Mouse (Mus musculus): ENCODE results near the gene Gpbp1.

The Gpbp1 gene

DNA sequence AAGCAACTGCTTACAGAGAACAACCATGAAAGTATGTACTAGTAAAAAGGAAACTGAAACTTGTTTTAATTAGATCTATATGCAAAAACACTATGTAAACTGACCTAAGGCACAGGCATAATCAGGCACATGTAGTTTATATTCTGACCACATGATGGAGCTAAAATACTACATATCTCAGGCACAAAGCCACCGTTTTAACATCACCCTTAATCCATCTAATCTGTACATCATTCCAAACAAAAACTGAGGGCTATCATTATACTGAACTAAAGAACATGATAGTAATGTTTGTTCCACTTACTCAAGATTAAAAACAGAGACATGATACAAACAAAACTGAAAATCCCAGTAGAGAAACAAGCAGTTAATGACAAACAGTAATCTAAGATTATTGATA is 28.5 kb downstream of the Gpbp1 start:
- DNase-seq = peak in 1 of 2 experiments; percentile 18

DNA sequence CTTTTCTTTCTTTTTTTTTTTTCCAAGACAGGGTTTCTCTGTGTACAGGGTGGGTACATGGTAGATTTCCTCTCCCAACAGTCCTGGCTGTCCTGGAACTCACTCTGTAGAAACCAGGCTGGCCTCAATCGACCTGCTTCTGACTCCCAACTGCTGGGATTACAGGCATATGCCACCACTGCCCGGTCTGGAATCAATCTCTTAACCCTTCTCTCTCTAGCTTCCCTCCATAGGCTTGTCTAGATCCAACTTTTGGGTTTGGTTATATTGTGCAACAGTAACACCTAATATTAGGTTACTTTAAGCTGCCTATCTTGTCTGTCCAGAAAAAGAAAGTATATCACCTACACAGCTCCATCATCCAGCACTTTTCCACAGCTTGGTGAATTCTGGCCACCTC is 33.1 kb downstream of the Gpbp1 start:
- DNase-seq = no peak

DNA sequence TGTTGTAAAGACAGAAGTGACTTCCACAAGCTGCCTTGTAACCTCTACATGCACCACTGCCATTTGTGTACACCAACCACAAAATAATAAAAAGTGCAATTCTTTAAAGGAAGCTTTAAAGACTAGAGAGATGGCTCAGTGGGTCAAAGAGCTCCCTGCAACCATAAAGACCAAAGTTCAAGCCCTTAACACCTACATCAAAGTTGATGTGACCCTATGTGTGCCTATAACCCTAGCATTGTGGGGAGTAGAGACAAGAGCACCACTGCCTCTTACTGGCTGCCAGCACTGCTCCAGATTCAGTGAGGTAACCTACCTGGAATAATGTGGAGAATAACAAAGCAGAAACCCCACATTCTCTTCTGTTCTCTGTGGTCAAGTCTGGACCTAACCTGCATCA is 45.6 kb downstream of the Gpbp1 start:
- no peak for DNase-seq

DNA sequence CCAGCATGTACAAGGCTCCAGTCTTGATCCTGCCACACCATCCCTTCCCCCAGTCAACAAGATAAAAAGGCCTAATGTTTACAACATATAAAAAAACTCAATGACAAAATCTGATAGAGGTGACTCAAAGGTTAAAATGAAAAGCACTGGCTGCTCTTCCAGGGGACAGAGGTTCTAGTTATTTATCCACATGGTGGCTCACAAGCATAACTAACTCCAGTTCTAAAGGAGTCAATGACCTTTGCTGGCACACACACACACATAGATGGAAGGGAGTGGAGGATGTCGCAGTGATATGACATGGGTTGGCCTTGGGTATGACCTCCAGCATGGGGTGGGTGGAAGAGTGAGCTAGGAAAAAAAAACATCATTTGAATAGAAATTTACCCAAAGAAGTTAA is 58.7 kb downstream of the Gpbp1 start:
- peak; percentile 17 to 25 for DNase-seq

DNA sequence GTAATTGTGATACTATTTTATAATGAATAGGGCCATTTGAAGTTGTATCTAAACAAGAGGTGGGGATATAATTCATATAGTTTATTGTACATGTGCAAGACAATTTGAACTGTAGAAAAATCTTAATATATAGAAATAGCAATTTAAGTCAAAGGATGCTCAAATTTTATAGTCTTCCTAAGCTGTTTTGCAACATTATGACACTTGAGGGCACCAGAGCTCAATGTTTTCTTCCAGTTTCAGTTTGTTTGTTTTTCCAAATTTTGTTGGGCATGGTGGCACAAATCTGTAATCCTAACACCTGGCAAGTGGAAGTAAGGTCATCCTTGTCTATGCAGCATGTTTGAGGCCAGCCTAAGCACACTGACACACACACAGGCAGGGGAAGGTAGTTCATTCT is 68.6 kb downstream of the Gpbp1 start:
- DNase-seq = no peak

DNA sequence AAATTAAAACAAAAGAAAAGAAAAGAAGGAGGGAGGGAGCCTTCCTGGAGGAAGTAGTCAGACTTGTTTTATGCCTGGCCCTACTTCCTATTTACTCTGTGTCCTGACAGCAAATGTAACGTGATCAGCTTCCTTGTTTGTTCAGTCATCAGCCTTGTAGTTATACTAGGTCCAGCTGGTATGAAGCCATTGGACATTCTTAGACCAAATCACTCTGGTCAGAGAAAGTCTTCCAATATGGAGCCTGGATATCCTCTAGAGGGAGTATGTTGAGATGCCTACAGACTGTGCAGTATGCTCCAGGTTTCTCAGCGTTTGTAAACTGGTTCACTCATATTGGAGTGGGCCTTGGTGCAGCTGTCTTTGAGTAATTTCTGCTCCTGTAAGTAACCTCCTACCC is 71.8 kb downstream of the Gpbp1 start:
- DNase-seq = no peak

DNA sequence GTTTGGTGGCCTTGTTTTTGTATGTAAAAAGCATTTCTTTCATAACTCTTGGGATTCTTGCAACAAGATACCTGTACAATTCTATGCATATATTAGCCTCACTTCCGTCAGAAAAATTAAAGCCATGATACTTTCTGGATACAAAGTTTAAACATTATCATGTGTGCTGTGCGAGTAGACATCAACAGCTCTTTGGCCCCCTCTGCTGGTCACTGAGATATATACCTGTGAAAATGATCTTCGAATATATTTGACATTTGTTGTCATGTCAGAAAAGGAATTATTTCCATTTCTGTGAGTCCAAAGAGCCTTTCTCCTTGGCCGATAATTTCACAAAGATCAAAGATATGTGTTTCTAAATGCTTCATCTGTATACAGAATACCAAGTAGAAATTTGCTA is 76.8 kb downstream of the Gpbp1 start:
- DNase-seq = peak; percentile 23 to 58

DNA sequence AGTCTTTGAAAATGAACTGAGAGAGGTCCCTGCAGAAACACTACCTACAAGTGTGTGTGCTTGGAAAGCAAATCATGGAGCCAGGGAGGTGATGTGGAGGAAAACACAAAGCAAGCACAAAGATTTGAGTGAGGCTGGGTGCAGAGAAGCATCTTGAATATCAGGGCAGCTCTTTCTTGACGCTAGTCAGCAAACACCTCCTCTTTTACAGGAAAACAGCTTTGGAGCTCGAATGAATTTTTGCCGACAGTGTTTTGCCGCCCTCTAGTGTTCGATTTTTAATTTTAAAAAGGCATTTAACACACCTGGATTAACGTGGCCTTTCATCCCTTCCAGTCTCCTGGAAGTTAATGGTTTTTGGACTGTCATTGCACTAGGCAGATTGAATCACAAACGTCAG is 79.1 kb downstream of the Gpbp1 start:
- DNase-seq = peak; percentile 15 to 18

DNA sequence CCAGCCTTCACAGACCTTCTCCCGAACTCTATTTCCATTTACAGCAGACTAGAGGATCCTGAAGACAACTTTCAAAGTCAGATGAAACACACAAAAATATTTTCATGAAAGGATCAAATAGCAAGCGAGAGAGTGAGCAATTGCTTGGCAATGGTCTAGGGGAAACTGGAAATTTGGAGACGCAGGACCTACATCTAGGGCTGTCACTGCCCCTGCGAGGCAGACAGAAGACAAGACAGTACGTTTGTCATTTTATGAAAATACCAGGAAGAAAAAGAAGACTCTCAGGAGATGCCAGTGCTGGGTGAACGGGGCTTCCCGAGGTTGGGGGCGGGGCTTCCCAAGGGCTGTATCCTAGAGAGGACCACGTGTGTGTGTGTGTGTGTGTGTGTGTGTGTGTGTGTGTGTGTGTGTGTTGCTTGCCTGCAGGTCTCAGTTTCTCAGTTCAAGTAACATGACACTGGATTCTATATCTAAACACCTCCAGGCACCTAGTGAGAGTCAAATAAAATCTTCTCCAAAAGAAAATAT is 83.0 kb downstream of the Gpbp1 start:
- no peak for DNase-seq

DNA sequence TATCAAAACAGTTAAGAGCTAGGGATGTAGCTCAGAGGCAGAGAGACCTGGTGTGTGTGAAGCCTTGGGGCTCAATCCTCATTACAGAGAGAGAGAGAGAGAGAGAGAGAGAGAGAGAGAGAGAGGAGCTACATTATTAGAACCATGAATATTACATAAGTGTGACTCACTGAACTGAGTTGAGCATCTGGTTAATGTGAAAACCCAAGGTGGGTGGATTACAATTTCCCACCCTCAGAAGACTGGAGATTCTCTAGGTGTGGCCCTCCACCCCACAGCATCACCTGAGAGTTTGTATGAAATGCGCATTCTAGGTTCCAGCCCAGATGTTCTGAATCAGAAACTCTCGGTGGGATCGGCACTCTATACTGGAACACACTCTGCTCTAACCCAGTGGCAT is 84.0 kb downstream of the Gpbp1 start:
- no peak for DNase-seq

DNA sequence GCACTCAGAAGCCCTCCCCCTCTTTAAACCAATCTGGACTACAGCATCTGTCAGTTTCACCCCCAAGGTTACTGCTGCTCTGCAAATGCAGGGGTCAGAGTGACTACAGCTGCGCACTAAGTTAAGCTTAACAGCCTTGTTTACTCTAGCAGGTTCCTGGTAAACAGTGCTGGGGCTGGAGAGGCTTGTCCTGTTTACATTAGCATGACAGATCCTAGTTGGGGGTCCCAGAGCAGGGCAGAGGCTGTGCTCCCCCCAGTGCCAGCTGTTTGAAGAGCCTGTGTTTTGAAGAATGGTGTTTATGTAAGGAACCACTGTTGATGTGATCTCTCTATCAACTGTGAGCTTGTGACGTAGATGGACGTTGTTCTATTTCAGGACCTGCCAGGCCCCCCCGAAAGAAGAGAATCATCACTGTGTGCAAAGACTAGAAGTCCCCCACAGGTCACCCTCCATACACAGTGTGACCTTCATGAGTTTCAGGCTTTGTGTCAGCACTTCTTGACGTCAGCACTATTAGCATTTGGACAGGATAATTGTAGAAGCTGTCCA is 92.2 kb downstream of the Gpbp1 start:
- DNase-seq = no peak

DNA sequence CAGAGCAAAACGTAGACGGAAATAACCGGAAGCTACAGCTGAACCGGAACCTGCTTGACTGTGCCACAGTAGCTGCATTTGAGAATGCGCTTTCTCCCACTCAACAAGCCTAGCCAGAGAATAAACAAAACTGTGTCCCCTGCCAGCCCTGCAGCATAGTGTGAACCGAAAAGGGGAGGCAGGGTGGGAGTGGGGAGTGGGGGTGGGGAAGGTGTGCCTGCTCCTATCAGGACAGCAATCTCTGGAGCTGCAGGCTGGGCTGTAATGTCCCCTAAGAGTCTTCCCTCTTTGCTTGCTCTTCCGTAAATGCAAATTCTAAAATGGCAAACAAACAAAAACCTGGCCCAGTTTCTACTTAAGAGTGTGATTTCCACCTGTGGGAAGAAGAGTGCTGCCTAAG is 92.8 kb downstream of the Gpbp1 start:
- DNase-seq = no peak

DNA sequence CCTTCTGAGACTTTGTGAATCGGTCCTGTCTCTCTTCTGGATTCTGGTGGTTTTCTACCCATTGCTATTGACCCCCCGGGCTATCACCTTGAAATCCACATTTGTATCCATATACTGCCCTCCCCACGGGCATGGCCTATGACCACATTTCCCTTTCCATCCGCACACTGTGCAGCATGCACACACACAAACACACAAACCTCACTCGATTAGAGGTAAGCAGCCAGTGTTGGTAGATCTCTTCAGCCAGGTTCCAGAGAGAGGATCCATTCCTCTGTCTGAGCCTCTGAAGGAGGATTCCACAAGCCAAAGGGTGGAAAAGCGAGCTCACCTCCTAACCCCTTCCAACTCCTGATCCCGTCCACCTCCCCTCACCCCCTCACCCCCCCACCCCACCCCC is 94.4 kb downstream of the Gpbp1 start:
- DNase-seq = no peak

DNA sequence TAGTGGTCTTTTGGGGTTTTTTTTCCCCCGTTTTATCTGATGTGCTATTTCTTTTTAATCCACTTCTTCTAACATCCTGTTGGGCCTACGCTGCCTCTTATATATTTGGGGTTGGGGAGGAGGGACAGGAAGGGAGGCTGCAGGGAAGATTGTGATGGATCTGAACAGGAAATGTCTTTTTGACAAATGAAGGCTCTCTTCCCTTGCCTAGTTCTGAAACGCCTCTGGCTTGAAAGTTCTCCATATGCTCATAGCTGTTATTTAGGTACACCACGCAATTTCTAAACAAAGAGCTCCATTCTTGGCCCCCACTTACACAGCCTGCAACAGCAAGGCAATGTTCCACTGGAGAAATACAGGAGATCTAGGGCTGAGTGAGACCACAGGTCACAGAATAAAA is 95.0 kb downstream of the Gpbp1 start:
- no peak for DNase-seq

DNA sequence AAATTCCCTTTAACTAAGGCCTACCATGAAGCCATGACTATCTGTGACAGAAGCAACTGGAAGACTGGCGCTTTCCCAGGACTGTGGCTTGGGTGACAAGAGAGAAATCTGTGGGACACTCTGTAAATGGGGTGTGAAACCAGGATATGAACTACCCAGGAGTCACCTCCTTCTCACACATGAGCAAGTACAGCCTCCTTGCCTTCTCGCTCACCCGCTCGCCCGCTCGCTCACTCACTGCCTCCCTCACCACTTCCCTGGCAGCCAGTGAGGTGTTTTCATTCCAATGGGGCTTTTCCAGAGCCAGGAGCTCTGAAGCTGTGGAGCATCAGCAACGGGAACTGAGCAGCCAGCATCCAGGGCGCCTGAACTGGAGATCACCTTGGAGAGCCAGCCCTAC is 95.6 kb downstream of the Gpbp1 start:
- DNase-seq = no peak

DNA sequence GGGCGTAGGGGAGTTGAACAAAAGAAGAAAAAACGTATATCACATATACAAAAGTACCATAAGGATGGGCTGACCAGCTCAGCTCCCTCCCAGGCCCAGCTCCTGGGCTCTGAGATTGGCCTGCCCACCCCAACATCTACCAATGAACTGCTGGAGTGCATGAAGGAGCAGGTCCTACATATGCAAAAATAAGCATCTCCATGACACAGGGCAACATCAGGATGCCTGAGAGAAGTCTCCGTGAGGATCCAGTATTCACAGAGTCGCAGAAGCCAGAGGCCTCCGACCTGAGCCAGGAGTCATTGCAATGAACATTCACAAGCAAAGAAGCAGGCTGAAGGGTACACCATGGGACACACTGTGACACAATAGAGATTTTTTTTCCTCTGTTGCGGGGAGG is 96.5 kb downstream of the Gpbp1 start:
- no peak for DNase-seq

DNA sequence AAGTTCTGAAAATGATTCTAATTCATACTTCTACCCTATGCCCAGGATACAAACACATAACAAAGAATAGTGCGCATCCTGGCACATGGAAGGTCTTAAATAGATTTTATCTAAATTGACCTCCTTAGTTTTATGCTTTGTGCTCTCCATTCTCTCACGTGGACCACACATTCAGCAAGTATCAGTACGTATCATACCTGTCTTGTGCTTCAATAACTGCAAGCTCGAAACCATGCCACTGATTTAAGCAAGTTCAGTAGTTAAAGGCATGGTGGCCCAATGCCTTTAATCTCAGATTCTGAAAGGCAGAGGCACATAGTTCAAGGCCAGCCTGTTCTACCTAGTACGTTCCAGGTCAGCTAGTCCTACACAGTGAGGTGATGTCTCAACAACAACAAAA is 98.5 kb downstream of the Gpbp1 start:
- no peak for DNase-seq

DNA sequence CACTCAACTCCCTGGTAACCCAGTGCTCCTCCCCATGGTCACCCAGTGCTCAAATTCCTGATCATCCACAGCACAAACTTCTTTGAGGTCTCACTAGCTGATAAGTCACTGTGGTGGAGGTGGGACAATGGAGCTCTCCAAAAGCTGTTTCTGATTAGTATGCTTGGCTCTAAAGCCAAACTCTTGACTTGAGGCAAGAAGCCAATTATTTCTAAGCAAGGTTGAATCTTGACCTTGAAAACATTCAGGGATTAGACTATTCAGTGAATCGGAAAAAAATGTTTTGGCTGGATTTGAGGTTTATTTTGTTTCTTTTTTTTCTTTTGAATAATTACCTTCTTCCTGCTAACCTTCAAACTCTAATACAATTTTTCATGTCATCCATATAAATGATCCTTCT is 98.9 kb downstream of the Gpbp1 start:
- peak in 1 of 2 experiments; percentile 16 for DNase-seq

DNA sequence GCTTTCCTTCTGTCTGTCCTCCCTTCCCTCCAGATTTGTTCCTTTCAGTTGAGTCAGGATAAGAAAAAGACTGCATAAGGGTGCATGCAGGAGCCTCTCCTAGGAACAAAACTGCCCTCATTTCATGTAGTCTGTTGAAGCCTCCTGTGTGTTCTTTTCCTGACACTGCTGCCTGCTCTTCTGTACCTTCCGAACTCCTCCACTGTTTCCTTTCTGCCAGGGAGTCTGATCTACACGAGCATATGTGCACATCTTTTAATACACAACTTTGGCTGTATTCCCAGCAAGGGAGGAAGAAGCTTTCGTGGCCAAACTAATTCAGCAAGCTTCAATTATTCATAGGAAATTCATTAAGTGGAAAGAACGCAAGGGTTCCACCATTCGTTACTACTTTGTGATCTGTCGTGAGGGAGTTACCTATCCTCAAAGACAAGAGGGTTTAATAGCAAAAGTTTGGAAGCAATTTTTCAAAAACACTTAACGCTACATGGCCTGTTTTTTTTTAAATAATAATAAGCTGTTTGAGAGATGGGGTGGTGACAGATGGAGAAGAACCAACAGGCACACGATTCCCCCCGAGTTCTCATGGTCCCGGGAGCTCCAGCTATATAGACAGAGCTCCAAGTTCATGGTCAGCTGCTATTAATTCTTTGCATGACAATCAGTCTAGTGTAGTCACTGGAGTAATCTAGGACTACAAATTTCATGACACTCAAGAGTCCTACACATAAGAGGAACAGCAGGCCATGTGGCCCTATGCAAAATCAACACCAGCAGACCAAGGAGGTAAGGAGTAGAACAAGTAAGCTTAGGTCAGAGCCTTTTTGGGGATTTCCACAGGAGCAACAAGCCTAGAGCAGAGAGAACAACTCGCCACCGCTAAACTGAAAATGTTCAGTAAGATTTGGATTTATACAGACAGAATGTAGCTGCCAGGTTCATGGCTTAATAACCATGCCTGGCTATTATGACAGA is 105.6 kb downstream of the Gpbp1 start:
- DNase-seq = no peak

All from kidney, adult 8-10 months (tissue).